Comparison of ENCODE assay signal across 24 mouse cellular contexts in genomic region chr1:122423503-122423902, GRCm38 (mm10).
DNase-seq lines count a peak whose midpoint lies in the region; ATAC-seq and TF ChIP-seq lines count a peak whose summit lies in the region.
"Had no signal": no experiment of that assay in that cellular context is flagged by ENCODE, and none has a peak within 500 bp of the region (broad histone marks: within the 10 kb centered on the region; RNA-seq: fewer than 3 reads in every experiment).

No protein-coding gene starts in this region.

- no peak for ATAC-seq in hindbrain, postnatal 0 days
- ATAC-seq in midbrain, postnatal 0 days (ENCODE audit: low FRiP score), result no peak
- ATAC-seq in midbrain, embryonic 15.5 days (replicated peaks), result no peak
- no peak for ATAC-seq in activated CD4-positive, CD25-positive, alpha-beta regulatory T cell, adult 4 months
- ATAC-seq: forebrain, embryonic 15.5 days; intestine, embryonic 15.5 days; Patski had no signal

- H3K4me1 ChIP-seq in hindbrain, postnatal 0 days (ENCODE audit: insufficient read depth, low read length), result no peaks in the 10 kb centered on the region
- peaks cover 4% of the 10 kb centered on the region; the same call in 1 of the 2 replicates for H3K4me1 ChIP-seq in hindbrain, embryonic 10.5 days (replicated peaks)
- H3K4me1 ChIP-seq in midbrain, postnatal 0 days (ENCODE audit: insufficient read depth, low read length), result no peaks in the 10 kb centered on the region
- H3K4me1 ChIP-seq in midbrain, embryonic 15.5 days, result no peaks in the 10 kb centered on the region
- H3K4me1 ChIP-seq: embryonic facial prominence, embryonic 12.5 days; embryonic facial prominence, embryonic 15.5 days; forebrain, embryonic 15.5 days; intestine, embryonic 15.5 days had no signal

- no peaks in the 10 kb centered on the region for H3K27me3 ChIP-seq in hindbrain, postnatal 0 days (ENCODE audit: insufficient read depth, low read length)
- H3K27me3 ChIP-seq in hindbrain, embryonic 10.5 days (ENCODE audit: insufficient read depth, poor library complexity, severe bottlenecking), result no peaks in the 10 kb centered on the region
- H3K27me3 ChIP-seq in midbrain, postnatal 0 days (ENCODE audit: insufficient read depth, low read length), result no peaks in the 10 kb centered on the region
- H3K27me3 ChIP-seq in midbrain, embryonic 15.5 days (replicated peaks), result no peaks in the 10 kb centered on the region
- H3K27me3 ChIP-seq: CH12.LX; embryonic facial prominence, embryonic 12.5 days; embryonic facial prominence, embryonic 15.5 days; forebrain, embryonic 15.5 days; intestine, embryonic 15.5 days; Patski had no signal

- H3K36me3 ChIP-seq in hindbrain, postnatal 0 days (ENCODE audit: insufficient read depth, low read length), result no peaks in the 10 kb centered on the region
- H3K36me3 ChIP-seq in hindbrain, embryonic 10.5 days, result no peaks in the 10 kb centered on the region
- H3K36me3 ChIP-seq in midbrain, postnatal 0 days (ENCODE audit: insufficient read depth, low read length), result no peaks in the 10 kb centered on the region
- H3K36me3 ChIP-seq in midbrain, embryonic 15.5 days (replicated peaks), result no peaks in the 10 kb centered on the region
- H3K36me3 ChIP-seq: embryonic facial prominence, embryonic 12.5 days; embryonic facial prominence, embryonic 15.5 days; forebrain, embryonic 15.5 days; G1E; intestine, embryonic 15.5 days had no signal

- WGBS in hindbrain, postnatal 0 days, result 35% methylated on average over 2 of the region's 2 CpGs
- WGBS in hindbrain, embryonic 10.5 days, result 71% methylated on average over 2 of the region's 2 CpGs
- 31% methylated on average over 2 of the region's 2 CpGs for WGBS in midbrain, postnatal 0 days
- 37% methylated on average over 2 of the region's 2 CpGs for WGBS in midbrain, embryonic 15.5 days

- DNase-seq in cerebellum, adult 9-10 months, result peak; percentile 54
- no peak for DNase-seq in cerebellum, postnatal 25 days
- peak; percentile 38 for DNase-seq in hindbrain, postnatal 0 days (ENCODE audit: low spot score)
- no peak for DNase-seq in hindbrain, embryonic 10.5 days (ENCODE audit: low spot score)
- DNase-seq in midbrain, postnatal 0 days (ENCODE audit: low spot score), result peak; percentile 56
- DNase-seq: adrenal gland, adult 2 months; adrenal gland, postnatal 14 days; B cell, adult 2 months; cerebellum, adult 11 months; gastrocnemius, adult 2 months; gastrocnemius, postnatal 14 days; heart, adult 11 months; kidney, adult 11 months had no signal

- no peak overlapping the region for H3K4me3 ChIP-seq in hindbrain, postnatal 0 days (ENCODE audit: low read length)
- no peak overlapping the region for H3K4me3 ChIP-seq in hindbrain, embryonic 10.5 days
- H3K4me3 ChIP-seq in midbrain, postnatal 0 days (ENCODE audit: low read depth, low read length), result no peak overlapping the region
- no peak overlapping the region for H3K4me3 ChIP-seq in midbrain, embryonic 15.5 days
- H3K4me3 ChIP-seq: embryonic facial prominence, embryonic 12.5 days; embryonic facial prominence, embryonic 15.5 days; forebrain, embryonic 15.5 days; gastrocnemius, adult 2 months; intestine, embryonic 15.5 days had no signal

- no peak overlapping the region for H3K9ac ChIP-seq in hindbrain, postnatal 0 days (replicated peaks; ENCODE audit: low read length)
- no peak overlapping the region for H3K9ac ChIP-seq in midbrain, postnatal 0 days (replicated peaks; ENCODE audit: low read length, poor library complexity, severe bottlenecking)
- H3K9ac ChIP-seq in midbrain, embryonic 15.5 days, result no peak overlapping the region
- H3K9ac ChIP-seq: embryonic facial prominence, embryonic 12.5 days; embryonic facial prominence, embryonic 15.5 days; forebrain, embryonic 15.5 days; hindbrain, embryonic 14.5 days; intestine, embryonic 15.5 days had no signal

- no peak overlapping the region for H3K4me2 ChIP-seq in hindbrain, postnatal 0 days (ENCODE audit: low read depth, low read length)
- no peak overlapping the region for H3K4me2 ChIP-seq in midbrain, postnatal 0 days (ENCODE audit: low read depth, low read length, poor library complexity, severe bottlenecking)
- no peak overlapping the region for H3K4me2 ChIP-seq in midbrain, embryonic 15.5 days
- H3K4me2 ChIP-seq: embryonic facial prominence, embryonic 12.5 days; embryonic facial prominence, embryonic 15.5 days; forebrain, embryonic 15.5 days; heart, embryonic 11.5 days; hindbrain, embryonic 14.5 days; intestine, embryonic 15.5 days had no signal

- H3K9me3 ChIP-seq in hindbrain, postnatal 0 days (ENCODE audit: low read length), result no peaks in the 10 kb centered on the region
- no peaks in the 10 kb centered on the region for H3K9me3 ChIP-seq in hindbrain, embryonic 10.5 days
- H3K9me3 ChIP-seq in midbrain, postnatal 0 days (ENCODE audit: low read length), result no peaks in the 10 kb centered on the region
- H3K9me3 ChIP-seq in midbrain, embryonic 15.5 days, result no peaks in the 10 kb centered on the region
- H3K9me3 ChIP-seq: embryonic facial prominence, embryonic 12.5 days; embryonic facial prominence, embryonic 15.5 days; forebrain, embryonic 15.5 days; intestine, embryonic 15.5 days had no signal

- no peak overlapping the region for H3K27ac ChIP-seq in hindbrain, postnatal 0 days
- H3K27ac ChIP-seq in hindbrain, embryonic 10.5 days, result no peak overlapping the region
- H3K27ac ChIP-seq in midbrain, postnatal 0 days (ENCODE audit: low read depth, low read length), result no peak overlapping the region
- H3K27ac ChIP-seq in midbrain, embryonic 15.5 days, result no peak overlapping the region
- H3K27ac ChIP-seq: embryonic facial prominence, embryonic 12.5 days; embryonic facial prominence, embryonic 15.5 days; forebrain, embryonic 15.5 days; gastrocnemius, adult 2 months; hindbrain, embryonic 14.5 days; intestine, embryonic 15.5 days had no signal

- no peak for TF ChIP-seq CTCF in hindbrain, postnatal 0 days (IDR thresholded peaks at IDR 0.05; ENCODE audit: low read depth)
- TF ChIP-seq CTCF in midbrain, postnatal 0 days (IDR thresholded peaks at IDR 0.05), result no peak

Comparison
In these comparisons a context has a peak if more than half of its experiments do, and no peak if none do; other contexts are left out.
1. DNase-seq: peak in cerebellum, adult 9-10 months (single experiment), hindbrain, postnatal 0 days (single experiment) and midbrain, postnatal 0 days (single experiment); none in cerebellum, postnatal 25 days (0 of 2) and hindbrain, embryonic 10.5 days (single experiment).